Mouse (Mus musculus) liver, adult (tissue): Measurements from ENCODE around the gene Cpm.

Experiments
- GATA4 ChIP-seq: IDR thresholded peaks from 2 replicates; pipeline ENCODE4 v1.6.1; 2014; ENCODE audit warnings: mild to moderate bottlenecking, low read length; ENCODE audit not compliant: insufficient replicate concordance

Gene Cpm

GRCm38 (mm10) chr10:117695027-117695426, 65.7 kb downstream of the Cpm start:
- no peak for TF ChIP-seq GATA4

DNA sequence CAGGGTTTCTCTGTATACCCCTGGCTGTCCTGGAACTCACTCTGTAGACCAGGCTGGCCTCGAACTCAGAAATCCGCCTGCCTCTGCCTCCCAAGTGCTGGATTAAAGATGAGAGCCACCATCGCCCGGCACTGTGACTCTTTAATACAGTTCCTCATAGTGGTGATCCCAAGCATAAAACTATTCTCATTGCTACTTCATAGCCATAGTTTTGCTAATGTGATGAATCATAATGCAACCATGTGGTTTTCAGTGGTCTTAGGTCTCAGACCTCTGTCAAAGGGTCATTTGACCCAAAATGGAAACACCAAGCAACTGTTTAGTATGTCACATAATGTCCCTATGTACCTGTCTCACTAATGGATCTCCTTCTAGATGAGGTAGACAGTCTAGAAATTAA, 66.3 kb downstream of the Cpm start:
- no peak for TF ChIP-seq GATA4

DNA sequence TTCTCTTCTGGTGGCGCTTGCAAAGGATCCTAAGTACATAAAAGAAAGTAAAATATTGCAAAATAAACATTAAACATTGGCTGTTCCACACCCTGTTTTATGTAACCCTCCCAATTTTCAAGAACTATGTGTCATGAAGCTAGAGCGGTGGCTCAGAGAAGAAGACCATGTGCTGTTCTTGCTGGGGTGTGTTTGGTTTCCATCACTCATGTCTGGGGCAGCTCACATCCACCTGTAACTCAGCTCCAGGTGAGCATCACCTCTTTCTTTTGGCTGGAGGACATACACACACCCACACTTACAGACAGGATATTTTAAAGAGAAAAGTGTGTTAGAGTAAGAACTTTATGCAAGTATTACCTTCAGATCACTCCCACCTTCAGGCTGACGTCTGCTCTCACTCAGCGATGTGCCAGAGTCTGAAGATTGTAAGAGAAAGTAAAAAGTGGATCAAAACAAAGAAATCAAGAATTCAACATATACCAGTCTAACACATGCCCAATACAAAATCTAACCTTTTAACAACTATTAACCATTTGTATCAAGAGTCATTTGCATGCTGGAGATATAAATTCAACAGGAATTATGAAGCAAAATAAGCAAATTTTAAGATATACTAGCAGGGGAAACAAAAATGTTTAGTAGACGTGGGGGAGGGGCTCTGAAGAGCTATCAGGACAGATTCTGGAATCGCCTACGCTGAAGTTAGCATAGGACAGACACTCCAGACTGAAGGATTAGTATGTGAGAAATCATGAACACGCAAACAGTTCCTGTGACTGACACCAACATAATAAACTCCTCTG, 66.9 kb downstream of the Cpm start:
- TF ChIP-seq GATA4: no peak

DNA sequence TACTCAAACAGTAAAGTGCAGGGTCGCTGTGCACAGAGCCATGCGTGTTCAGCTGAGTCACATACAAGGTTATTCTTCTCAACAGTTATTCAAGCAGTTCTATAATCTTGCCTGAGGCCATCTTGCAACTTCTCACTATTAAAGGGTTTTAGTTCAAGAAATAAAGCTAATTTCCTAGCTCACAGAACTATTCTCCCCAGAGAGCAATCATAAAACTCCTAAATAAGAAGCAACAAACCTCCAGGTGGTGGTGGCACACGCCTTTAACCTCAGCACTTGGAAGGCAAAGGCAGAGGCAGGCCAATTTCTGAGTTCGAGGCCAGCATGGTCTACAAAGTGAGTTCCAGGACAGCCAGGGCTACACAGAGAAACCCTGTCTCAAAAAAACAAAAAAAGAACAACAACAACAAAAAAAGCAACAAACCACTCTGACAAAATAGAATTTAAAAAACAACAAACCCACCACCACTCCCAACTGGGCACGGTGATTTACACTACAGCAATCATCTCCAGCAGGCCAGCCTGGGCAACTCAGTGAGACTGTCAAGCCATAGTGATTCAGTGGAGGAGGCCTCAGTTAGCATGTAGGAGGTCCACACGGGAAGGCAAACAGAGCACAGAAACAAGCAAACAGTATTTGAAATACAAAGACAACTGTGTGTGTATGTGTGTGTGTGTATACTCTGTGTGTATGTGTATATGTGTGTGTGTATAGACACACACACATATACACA, 67.7 kb downstream of the Cpm start:
- TF ChIP-seq GATA4: no peak

DNA sequence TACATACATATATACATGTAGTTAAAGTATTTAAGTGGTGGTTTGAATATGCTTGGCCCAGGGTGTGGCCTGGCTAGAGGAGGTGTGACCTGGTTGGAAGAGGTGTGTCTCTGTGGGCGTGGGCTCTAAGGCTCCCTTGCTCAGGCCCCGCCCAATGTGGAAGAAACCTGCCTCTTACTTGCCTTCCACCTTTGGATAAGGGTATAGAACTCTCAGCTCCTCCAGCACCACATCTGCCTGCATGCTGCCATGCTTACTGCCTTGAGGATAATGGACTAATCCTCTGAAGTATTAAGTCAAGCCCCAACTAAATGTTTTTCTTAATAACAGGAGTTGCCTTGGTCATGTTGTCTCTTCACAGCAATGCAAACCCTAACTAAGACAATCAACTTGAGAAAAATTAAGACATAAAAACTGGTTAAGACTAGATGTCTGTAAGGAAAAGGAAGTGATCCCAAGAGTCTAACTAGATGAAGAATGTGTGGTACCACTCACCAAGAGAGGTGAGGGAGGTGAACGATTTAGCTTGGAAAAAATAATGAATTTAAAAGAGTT, 68.3 kb downstream of the Cpm start:
- no peak for TF ChIP-seq GATA4

DNA sequence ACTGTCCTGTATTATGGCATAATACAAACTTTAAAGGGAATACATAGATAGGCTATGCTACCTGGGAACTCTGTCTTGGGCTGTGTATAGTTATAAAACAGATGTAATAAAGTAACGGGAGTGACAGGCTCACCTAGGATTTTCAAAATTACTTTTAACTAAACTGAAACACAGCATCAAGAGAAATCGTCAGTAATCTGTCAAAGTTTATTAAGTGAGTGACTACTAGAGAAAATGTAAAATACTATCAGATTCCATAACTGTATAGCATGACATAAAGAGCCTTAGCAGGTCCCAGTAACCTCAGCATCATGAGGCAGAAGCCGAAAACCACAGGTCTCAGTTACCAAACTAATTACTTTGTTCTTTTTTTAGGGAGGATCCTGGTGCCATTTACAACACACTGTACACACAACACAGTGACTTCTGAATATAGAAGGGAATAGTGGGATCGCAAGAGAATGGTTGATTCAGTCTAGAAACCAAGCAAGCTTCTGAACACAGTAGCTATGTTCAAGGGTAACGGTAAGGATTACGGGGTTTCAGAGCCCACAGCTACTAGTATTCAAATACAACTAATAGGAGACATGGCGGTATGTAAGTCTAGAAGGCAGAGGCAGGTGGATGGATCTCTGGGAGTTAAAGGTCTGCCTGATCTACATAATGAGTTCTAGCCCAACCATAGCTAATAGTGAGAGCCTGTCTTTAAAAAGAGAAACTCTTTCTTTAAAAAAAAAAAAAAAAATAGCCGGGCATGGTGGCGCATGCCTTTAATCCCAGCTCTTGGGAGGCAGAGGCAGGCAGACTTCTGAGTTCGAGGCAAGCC, 69.2 kb downstream of the Cpm start:
- no peak for TF ChIP-seq GATA4

- TF ChIP-seq GATA4: no peak
Measured at GRCm38 (mm10) chr10:117699914-117700313, 70.6 kb downstream of the Cpm start.

DNA sequence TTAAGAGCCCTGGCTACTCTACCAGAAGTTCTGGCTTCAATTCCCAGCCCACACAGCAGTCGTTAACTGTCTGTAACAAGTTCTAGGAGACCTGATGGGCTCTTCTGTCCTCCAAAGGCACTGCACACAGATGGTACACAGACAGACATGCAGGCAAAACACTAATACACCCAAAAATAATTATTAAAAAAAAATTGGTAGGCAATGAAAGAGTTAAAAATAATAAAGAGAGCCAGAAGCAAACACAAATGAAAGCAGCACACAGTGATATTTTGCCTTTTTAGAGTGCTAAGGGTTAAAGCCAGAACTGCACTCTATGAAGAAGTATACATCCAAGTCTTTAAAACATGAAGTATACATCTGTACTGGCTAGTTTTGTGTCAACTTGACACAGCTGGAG, 71.2 kb downstream of the Cpm start:
- no peak for TF ChIP-seq GATA4

GRCm38 (mm10) chr10:117701034-117701829, 71.9 kb downstream of the Cpm start:
- no peak for TF ChIP-seq GATA4

DNA sequence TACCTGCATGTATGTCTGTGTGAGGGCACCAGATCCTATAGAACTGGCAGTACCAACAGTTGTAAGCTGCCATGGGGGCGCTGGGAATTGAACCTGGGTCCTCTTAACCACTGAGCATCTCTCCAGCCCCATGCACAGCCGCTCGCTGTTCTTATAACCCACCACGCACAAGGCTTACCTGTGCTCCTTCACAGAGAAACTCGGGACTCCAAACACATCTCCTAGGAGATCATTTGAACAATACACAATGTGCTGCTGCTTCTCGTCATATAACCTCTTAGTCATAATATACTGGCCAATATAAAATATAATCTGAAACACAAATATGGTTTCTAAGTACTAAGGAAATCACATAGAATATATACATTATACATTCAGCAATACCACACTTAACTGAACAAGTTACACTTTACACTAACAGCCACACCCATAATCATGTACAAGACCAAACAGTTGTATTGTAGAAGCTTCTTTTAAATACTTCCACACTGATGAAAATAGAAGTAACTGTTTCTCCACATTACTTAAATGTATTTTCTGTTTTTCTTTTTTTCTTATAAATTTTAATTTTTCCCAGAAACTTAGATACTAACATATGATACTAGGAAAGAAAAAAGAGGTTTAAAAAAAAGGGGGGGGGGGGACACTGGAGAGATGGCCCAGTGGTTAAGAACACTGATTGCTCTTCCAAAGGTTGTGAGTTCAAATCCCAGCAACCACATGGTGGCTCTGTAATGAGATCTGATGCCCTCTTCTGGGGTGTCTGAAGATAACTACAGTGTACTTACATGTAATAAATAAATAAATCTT, 72.9 kb downstream of the Cpm start:
- TF ChIP-seq GATA4: no peak

DNA sequence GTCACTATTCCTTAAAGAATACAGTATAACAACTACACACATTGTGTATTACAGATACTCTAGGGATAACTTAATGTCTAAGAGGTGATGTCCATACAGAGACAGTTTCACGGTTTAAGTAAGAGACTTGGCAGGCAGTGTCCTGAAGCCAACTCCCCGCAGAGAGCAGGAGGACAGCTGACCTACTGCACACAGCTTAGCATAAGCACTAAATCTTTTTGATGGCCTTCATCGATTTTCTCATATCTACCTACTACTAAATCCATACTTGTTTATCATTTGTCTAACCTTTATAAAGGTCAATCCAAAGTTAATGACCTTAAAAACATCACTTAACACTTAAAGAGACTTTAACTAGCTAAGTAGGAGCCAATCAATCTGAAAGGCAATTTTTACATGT, 74.2 kb downstream of the Cpm start:
- no peak for TF ChIP-seq GATA4

DNA sequence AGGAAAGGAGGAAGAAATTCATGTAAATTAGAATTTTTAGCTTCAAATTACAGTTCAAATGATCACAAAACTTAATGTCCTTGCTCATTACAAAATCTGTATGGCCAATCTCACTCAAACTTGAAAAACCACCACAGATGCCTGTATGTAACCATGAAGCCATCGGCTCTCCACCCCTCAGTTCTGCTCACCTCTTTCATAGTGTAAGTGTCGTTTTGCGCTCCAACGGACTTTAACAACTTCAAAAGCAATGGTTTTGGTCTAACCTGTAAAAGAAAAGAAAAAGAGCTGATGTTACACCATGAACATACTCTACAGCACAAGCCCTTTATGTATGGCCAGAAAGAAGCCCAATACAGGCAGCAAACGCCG, 75.7 kb downstream of the Cpm start:
- TF ChIP-seq GATA4: no peak

GRCm38 (mm10) chr10:117705806-117706205, 76.5 kb downstream of the Cpm start:
- no peak for TF ChIP-seq GATA4

DNA sequence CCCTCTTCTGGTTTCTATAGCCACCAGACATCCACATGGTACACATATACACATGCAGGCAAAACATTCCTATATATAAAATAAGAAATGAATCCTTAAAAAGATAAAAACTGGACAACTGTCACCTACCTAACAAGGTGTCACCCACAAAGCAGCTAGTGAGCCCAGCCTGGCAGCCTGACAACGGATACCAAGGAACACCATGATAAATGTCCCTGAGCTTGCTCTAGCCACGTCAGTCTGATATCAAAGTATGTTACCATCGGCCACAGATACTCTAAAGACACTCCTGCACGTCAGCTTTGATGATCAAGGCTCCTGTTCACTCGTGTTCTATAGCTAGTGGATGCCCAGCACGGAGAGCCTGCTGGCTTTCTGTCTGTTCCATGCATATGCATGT, 77.1 kb downstream of the Cpm start:
- TF ChIP-seq GATA4: no peak

- no peak for TF ChIP-seq GATA4
Measured at GRCm38 (mm10) chr10:117707114-117707838, 78.0 kb downstream of the Cpm start.
